Mouse (Mus musculus) thymus, postnatal 0 days (tissue): Measurements from ENCODE around the gene Setmar. TPM values are rescaled to one million over a fixed set of nuclear protein-coding genes. Genes with fewer than 3 reads are reported as not detected.

ENCODE experiments used
- DNase-seq: peaks from one replicate; pipeline ENCODE4 v3.0.0-alpha.2; 2015; ENCODE audit warnings: low spot score
- polyA plus RNA-seq: library from polyadenylated mRNA; unstranded; fragments of >200 nt; fragmentation: Nextera tagmentation; extraction: Ambion mirVana; gene quantifications from 2 replicates; pipeline ENCODE4 v1.2.1, GENCODE M21; 2015

Setmar gene
- polyA plus RNA-seq, 1 experiment from 2014 or later: 6.1 TPM

- DNase-seq: no peak
Measured at GRCm38 (mm10) chr6:108111693-108112092, 46.8 kb downstream of the Setmar start.

- DNase-seq: no peak
Measured at GRCm38 (mm10) chr6:108114971-108115370, 50.1 kb downstream of the Setmar start.

GRCm38 (mm10) chr6:108117881-108118280 is 53.0 kb downstream of the Setmar start:
- DNase-seq: no peak

- DNase-seq: no peak
Measured at GRCm38 (mm10) chr6:108125474-108125873, 60.6 kb downstream of the Setmar start.

- no peak for DNase-seq
Measured at GRCm38 (mm10) chr6:108126631-108127030, 61.8 kb downstream of the Setmar start.

Other genes with a start within 250 kb of the Setmar start
- 14.8 and 17.3 TPM in 2 replicates for gene Sumf1, start 120.5 kb downstream of the Setmar start, polyA plus RNA-seq
- 12.1 and 18.0 TPM in 2 replicates for gene Itpr1, start 148.1 kb downstream of the Setmar start, polyA plus RNA-seq